Mouse (Mus musculus): ENCODE data around the gene Psat1. TPM values are rescaled to one million over a fixed set of nuclear protein-coding genes. Genes with fewer than 3 reads are reported as not detected.

Psat1 gene
- 122 and 125 TPM in 2 replicates for polyA plus RNA-seq (2015; fragmentation: Nextera tagmentation; extraction: Ambion mirVana)

GRCm38 (mm10) chr19:15947237-15947636 lies at the start of gene Psat1:
Gene Psat1 (minus strand): TSS chr19:15947337.
- Histone ChIP-seq H3K9me3 (no peaks in the 10 kb centered on the region; the same call in 1 of the 2 replicates), H3K27ac (no peak within 1 kb of the TSS), H3K4me3 (replicated peaks) (no peak within 1 kb of the TSS), H3K36me3 (no peaks in the 10 kb centered on the region), H3K4me1 (replicated peaks) (no peaks in the 10 kb centered on the region), H3K9ac (replicated peaks) (no peak within 1 kb of the TSS), H3K4me2 (replicated peaks) (no peak within 1 kb of the TSS), H3K27me3 (no peaks in the 10 kb centered on the region)
- no peak for ATAC-seq
- WGBS: 86% methylated on average over 7 of the region's 7 CpGs

- Histone ChIP-seq H3K36me3 (no peaks in the 10 kb centered on the region), H3K4me2 (replicated peaks) (no peak overlapping the region), H3K4me3 (replicated peaks) (no peak overlapping the region), H3K4me1 (replicated peaks) (peaks cover 7% of the 10 kb centered on the region; the same call in 1 of the 2 replicates), H3K9ac (replicated peaks) (no peak overlapping the region), H3K27me3 (no peaks in the 10 kb centered on the region), H3K27ac (no peak overlapping the region), H3K9me3 (no peaks in the 10 kb centered on the region)
- no peak for ATAC-seq
- 83% methylated on average over 1 of the region's 1 CpGs for WGBS
Measured at GRCm38 (mm10) chr19:15990102-15990501, 43.0 kb upstream of the Psat1 start.

GRCm38 (mm10) chr19:15985172-15985713 lies 38.1 kb upstream of the Psat1 start:
- peak overlapping the region; percentile 95 for H3K27ac ChIP-seq
- peak; percentile 21; the same call in 1 of the 2 replicates for ATAC-seq
- H3K9me3 ChIP-seq: no peaks in the 10 kb centered on the region
- no peaks in the 10 kb centered on the region for H3K36me3 ChIP-seq
- 30% methylated on average over 10 of the region's 10 CpGs for WGBS
- peak overlapping the region; percentile 85 for H3K4me3 ChIP-seq (replicated peaks)
- no peaks in the 10 kb centered on the region for H3K27me3 ChIP-seq
- H3K4me2 ChIP-seq (replicated peaks): peak overlapping the region; percentile 68
- peak overlapping the region; percentile 91 for H3K9ac ChIP-seq (replicated peaks)
- peaks cover 37% of the 10 kb centered on the region for H3K4me1 ChIP-seq (replicated peaks)

GRCm38 (mm10) chr19:15984449-15985171 lies 37.5 kb upstream of the Psat1 start, which contains the start of gene Cep78:
Gene Cep78 (minus strand): TSS chr19:15984989.
- Histone ChIP-seq H3K4me2 (replicated peaks) (peak within 1 kb of the TSS; percentile 68), H3K27ac (peak within 1 kb of the TSS; percentile 95), H3K9ac (replicated peaks) (peak within 1 kb of the TSS; percentile 91), H3K9me3 (no peaks in the 10 kb centered on the region), H3K27me3 (no peaks in the 10 kb centered on the region), H3K4me1 (replicated peaks) (peaks cover 37% of the 10 kb centered on the region), H3K4me3 (replicated peaks) (peak within 1 kb of the TSS; percentile 85), H3K36me3 (no peaks in the 10 kb centered on the region)
- ATAC-seq: peak; percentile 92
- WGBS: under 1% methylated on average over 86 of the region's 88 CpGs

GRCm38 (mm10) chr19:15983739-15984344 lies 36.7 kb upstream of the Psat1 start:
- WGBS: 48% methylated on average over 15 of the region's 15 CpGs
- Histone ChIP-seq H3K4me1 (replicated peaks) (peaks cover 37% of the 10 kb centered on the region), H3K9ac (replicated peaks) (peak overlapping the region; percentile 91), H3K4me2 (replicated peaks) (peak overlapping the region; percentile 68), H3K36me3 (peaks cover under 1% of the 10 kb centered on the region), H3K27ac (peak overlapping the region; percentile 95), H3K4me3 (replicated peaks) (peak overlapping the region; percentile 85), H3K27me3 (no peaks in the 10 kb centered on the region), H3K9me3 (no peaks in the 10 kb centered on the region)
- ATAC-seq: peak; percentile 49

GRCm38 (mm10) chr19:15982926-15983738 lies 36.0 kb upstream of the Psat1 start:
- H3K4me1 ChIP-seq (replicated peaks): peaks cover 37% of the 10 kb centered on the region
- no peak for ATAC-seq
- peak overlapping the region; percentile 68 for H3K4me2 ChIP-seq (replicated peaks)
- peaks cover 4% of the 10 kb centered on the region for H3K36me3 ChIP-seq
- peak overlapping the region; percentile 85 for H3K4me3 ChIP-seq (replicated peaks)
- H3K9me3 ChIP-seq: no peaks in the 10 kb centered on the region
- no peaks in the 10 kb centered on the region for H3K27me3 ChIP-seq
- WGBS: 35% methylated on average over 9 of the region's 10 CpGs
- H3K27ac ChIP-seq: no peak overlapping the region
- no peak overlapping the region for H3K9ac ChIP-seq (replicated peaks)

DNA sequence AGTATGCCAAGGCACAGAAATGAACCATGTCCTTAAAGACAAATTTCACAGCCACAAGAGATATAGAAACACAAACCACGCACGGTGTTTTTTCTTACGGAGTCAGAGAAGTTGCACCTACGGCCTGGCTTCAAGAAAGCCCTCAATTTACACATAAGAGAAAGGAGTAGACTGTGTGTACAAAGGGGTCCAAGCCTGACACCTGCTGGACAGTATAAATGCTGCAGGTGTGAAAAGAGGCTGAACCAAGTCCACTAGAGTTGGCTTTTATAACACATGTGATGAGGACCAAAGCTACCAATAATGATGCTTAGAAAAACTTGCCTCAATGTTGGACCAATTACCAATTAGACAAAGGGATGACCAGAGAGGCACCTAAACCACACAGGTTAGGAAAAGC lies 34.7 kb upstream of the Psat1 start:
- H3K36me3 ChIP-seq: peaks cover 15% of the 10 kb centered on the region
- no peaks in the 10 kb centered on the region for H3K9me3 ChIP-seq
- WGBS: 59% methylated on average over 4 of the region's 4 CpGs
- no peak for ATAC-seq
- H3K27me3 ChIP-seq: no peaks in the 10 kb centered on the region
- H3K27ac ChIP-seq: no peak overlapping the region
- no peak overlapping the region for H3K4me3 ChIP-seq (replicated peaks)
- no peak overlapping the region for H3K9ac ChIP-seq (replicated peaks)
- peaks cover 37% of the 10 kb centered on the region for H3K4me1 ChIP-seq (replicated peaks)
- peak overlapping the region; percentile 26; the same call in 1 of the 2 replicates for H3K4me2 ChIP-seq (replicated peaks)

DNA sequence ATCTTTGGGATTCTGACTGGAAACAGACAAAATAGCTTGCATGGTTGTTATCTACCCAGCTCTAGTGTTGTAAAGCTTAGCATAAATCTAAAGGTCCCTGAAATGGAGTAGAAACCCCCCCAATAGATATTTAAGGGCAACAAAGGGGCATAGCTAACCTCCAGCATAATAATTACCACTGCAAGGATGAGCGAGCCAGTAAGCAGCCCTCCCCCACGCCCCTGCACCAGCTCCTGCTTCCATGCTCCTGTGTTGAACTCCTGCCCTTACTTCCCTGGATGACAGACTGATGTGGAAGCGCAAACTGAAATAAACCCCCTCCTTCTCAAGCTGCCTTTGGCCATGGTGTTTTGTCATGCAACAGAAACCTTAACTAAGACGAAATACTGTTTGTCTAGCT lies 26.2 kb upstream of the Psat1 start:
- Histone ChIP-seq H3K27ac (no peak overlapping the region), H3K27me3 (no peaks in the 10 kb centered on the region), H3K4me3 (replicated peaks) (no peak overlapping the region), H3K4me1 (replicated peaks) (no peaks in the 10 kb centered on the region), H3K4me2 (replicated peaks) (no peak overlapping the region), H3K9ac (replicated peaks) (no peak overlapping the region), H3K9me3 (no peaks in the 10 kb centered on the region), H3K36me3 (peaks cover 90% of the 10 kb centered on the region)
- 82% methylated on average over 4 of the region's 4 CpGs for WGBS
- no peak for ATAC-seq

- no peak overlapping the region for H3K4me2 ChIP-seq (replicated peaks)
- H3K27ac ChIP-seq: no peak overlapping the region
- no peaks in the 10 kb centered on the region for H3K9me3 ChIP-seq
- no peaks in the 10 kb centered on the region for H3K27me3 ChIP-seq
- 58% methylated on average over 3 of the region's 3 CpGs for WGBS
- no peaks in the 10 kb centered on the region for H3K4me1 ChIP-seq (replicated peaks)
- peak; percentile 90 for ATAC-seq
- H3K36me3 ChIP-seq: peaks cover 80% of the 10 kb centered on the region
- no peak overlapping the region for H3K9ac ChIP-seq (replicated peaks)
- H3K4me3 ChIP-seq (replicated peaks): no peak overlapping the region
Measured at GRCm38 (mm10) chr19:15965082-15965481, 17.9 kb upstream of the Psat1 start.

DNA sequence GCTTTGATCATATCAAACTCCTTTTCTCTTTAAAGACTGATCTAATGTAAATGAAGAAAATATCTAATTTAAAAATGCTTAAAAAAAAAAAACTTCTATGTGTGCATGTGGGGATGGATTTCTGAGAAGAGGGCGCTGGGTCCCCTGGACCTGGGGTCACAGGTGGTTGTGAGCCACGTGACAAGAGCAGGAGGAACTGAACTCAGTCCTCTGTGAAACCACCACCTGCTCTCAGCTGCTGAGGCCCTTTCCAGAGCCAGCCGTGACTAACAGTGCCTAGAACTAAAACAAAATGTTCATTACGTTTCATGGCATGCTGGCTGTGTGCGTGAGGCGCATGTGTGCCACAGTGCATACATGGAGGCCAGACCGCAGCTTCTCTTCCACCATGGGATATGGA lies 17.4 kb upstream of the Psat1 start:
- Histone ChIP-seq H3K9ac (replicated peaks) (no peak overlapping the region), H3K27me3 (no peaks in the 10 kb centered on the region), H3K4me1 (replicated peaks) (no peaks in the 10 kb centered on the region), H3K27ac (no peak overlapping the region), H3K4me2 (replicated peaks) (no peak overlapping the region), H3K9me3 (no peaks in the 10 kb centered on the region), H3K36me3 (peaks cover 79% of the 10 kb centered on the region), H3K4me3 (replicated peaks) (no peak overlapping the region)
- WGBS: 94% methylated on average over 7 of the region's 7 CpGs
- peak; percentile 49; the same call in 1 of the 2 replicates for ATAC-seq

GRCm38 (mm10) chr19:15963011-15963695 lies 16.0 kb upstream of the Psat1 start:
- Histone ChIP-seq H3K9me3 (no peaks in the 10 kb centered on the region), H3K4me3 (replicated peaks) (no peak overlapping the region), H3K36me3 (peaks cover 77% of the 10 kb centered on the region), H3K27me3 (no peaks in the 10 kb centered on the region), H3K4me2 (replicated peaks) (no peak overlapping the region), H3K4me1 (replicated peaks) (no peaks in the 10 kb centered on the region), H3K27ac (no peak overlapping the region), H3K9ac (replicated peaks) (no peak overlapping the region)
- ATAC-seq: no peak
- 93% methylated on average over 17 of the region's 17 CpGs for WGBS
